Mouse (Mus musculus) forebrain, embryonic 16.5 days (tissue): Measurements from ENCODE around the gene Tpr. TPM values are rescaled to one million over a fixed set of nuclear protein-coding genes. Genes with fewer than 3 reads are reported as not detected.
A peak's percentile ranks its signal among the peaks of the same experiment; 100 is the strongest.

Source experiments
- ATAC-seq: fragments of 200-750 bp; cut with Nextera tagmentation; 2 replicates; pipeline ENCODE4 v1.8.0; 2017; ENCODE audit warnings: mild to moderate bottlenecking, moderate library complexity
- H3K27ac ChIP-seq: fragments of 300-500 bp; sonication (generic); 2 replicates; pipeline ENCODE4 v1.5.1; 2014; ENCODE audit warnings: low read length, control low read depth
- H3K27me3 ChIP-seq: fragments of 300-500 bp; sonication (generic); replicated peaks from 2 replicates; pipeline ENCODE4 v1.6.1; 2014; ENCODE audit warnings: low read length; ENCODE audit not compliant: control insufficient read depth, insufficient read depth
- H3K36me3 ChIP-seq: fragments of 300-500 bp; sonication (generic); 2 replicates; pipeline ENCODE4 v1.6.1; 2014; ENCODE audit not compliant: control insufficient read depth, insufficient read depth
- H3K4me1 ChIP-seq: fragments of 300-500 bp; sonication (generic); replicated peaks from 2 replicates; pipeline ENCODE4 v1.6.1; 2014; ENCODE audit warnings: low read length; ENCODE audit not compliant: control insufficient read depth, insufficient read depth
- H3K4me2 ChIP-seq: fragments of 300-500 bp; sonication (generic); 2 replicates; pipeline ENCODE4 v1.6.1; 2014; ENCODE audit warnings: mild to moderate bottlenecking, low read length, control low read depth
- H3K4me3 ChIP-seq: fragments of 300-500 bp; sonication (generic); replicated peaks from 2 replicates; pipeline ENCODE4 v1.5.1; 2014; ENCODE audit warnings: mild to moderate bottlenecking, low read length, control low read depth
- H3K9ac ChIP-seq: fragments of 300-500 bp; sonication (generic); replicated peaks from 2 replicates; pipeline ENCODE4 v1.6.1; 2014; ENCODE audit warnings: low read depth, low read length, control low read depth
- H3K9me3 ChIP-seq: fragments of 300-500 bp; sonication (generic); 2 replicates; pipeline ENCODE4 v1.6.1; 2016; ENCODE audit warnings: low read length; ENCODE audit not compliant: control insufficient read depth
- WGBS: fragments of 180-500 bp; shearing (Covaris S2); extraction: QIAGEN DNeasy Blood & Tissue Kit; methylation state at CpG from one replicate; pipeline ENCODE4 v1.1.7; 2014; 5-methylcytosine and 5-hydroxymethylcytosine counted together
- polyA plus RNA-seq: library from polyadenylated mRNA; unstranded; fragments of >200 nt; fragmentation: Nextera tagmentation; extraction: Ambion mirVana; gene quantifications from 2 replicates; pipeline ENCODE4 v1.2.1, GENCODE M21; 2015

Tpr gene
- polyA plus RNA-seq, 1 experiment from 2014 or later, result 134 TPM

GRCm38 (mm10) chr1:150480674-150481073 lies 88.0 kb downstream of the Tpr start:
- H3K4me1 ChIP-seq, result peaks cover 2% of the 10 kb centered on the region; the same call in 1 of the 2 replicates
- H3K9me3 ChIP-seq, result no peaks in the 10 kb centered on the region
- no peak overlapping the region for H3K27ac ChIP-seq
- H3K9ac ChIP-seq, result no peak overlapping the region
- no peaks in the 10 kb centered on the region for H3K27me3 ChIP-seq
- no peaks in the 10 kb centered on the region for H3K36me3 ChIP-seq
- H3K4me2 ChIP-seq, result no peak overlapping the region
- WGBS, result 76% methylated on average over 5 of the region's 5 CpGs
- no peak overlapping the region for H3K4me3 ChIP-seq
- no peak for ATAC-seq

- no peak overlapping the region for H3K27ac ChIP-seq
- no peak overlapping the region for H3K9ac ChIP-seq
- no peaks in the 10 kb centered on the region for H3K9me3 ChIP-seq
- 0 out of 2 replicates have a peak, but pooled peaks have one; percentile 54 for ATAC-seq
- H3K4me3 ChIP-seq, result no peak overlapping the region
- H3K27me3 ChIP-seq, result no peaks in the 10 kb centered on the region
- 83% methylated on average over 2 of the region's 2 CpGs for WGBS
- H3K4me2 ChIP-seq, result no peak overlapping the region
- H3K36me3 ChIP-seq, result no peaks in the 10 kb centered on the region
- no peaks in the 10 kb centered on the region; the same call in 1 of the 2 replicates for H3K4me1 ChIP-seq
Measured at GRCm38 (mm10) chr1:150489148-150489547, 96.5 kb downstream of the Tpr start.

- Histone ChIP-seq H3K27ac (no peak overlapping the region), H3K27me3 (no peaks in the 10 kb centered on the region), H3K4me1 (no peaks in the 10 kb centered on the region), H3K9me3 (peaks cover 9% of the 10 kb centered on the region; the same call in 1 of the 2 replicates), H3K36me3 (no peaks in the 10 kb centered on the region), H3K4me2 (no peak overlapping the region), H3K9ac (no peak overlapping the region), H3K4me3 (no peak overlapping the region)
- ATAC-seq, result no peak
- WGBS, result 85% methylated on average over 6 of the region's 6 CpGs
Measured at GRCm38 (mm10) chr1:150496626-150497302, 104.1 kb downstream of the Tpr start.

- H3K4me3 ChIP-seq, result no peak overlapping the region
- no peaks in the 10 kb centered on the region for H3K4me1 ChIP-seq
- no peaks in the 10 kb centered on the region for H3K27me3 ChIP-seq
- no peak overlapping the region for H3K4me2 ChIP-seq
- peaks cover 9% of the 10 kb centered on the region; the same call in 1 of the 2 replicates for H3K9me3 ChIP-seq
- no peaks in the 10 kb centered on the region for H3K36me3 ChIP-seq
- whole genome bisulfite sequencing, result 71% methylated on average over 2 of the region's 2 CpGs
- ATAC-seq, result no peak
- H3K9ac ChIP-seq, result no peak overlapping the region
- no peak overlapping the region for H3K27ac ChIP-seq
Measured at GRCm38 (mm10) chr1:150497690-150498089, 105.1 kb downstream of the Tpr start.

- 86% methylated on average over 2 of the region's 2 CpGs for WGBS
- ATAC-seq, result no peak
- H3K4me1 ChIP-seq, result no peaks in the 10 kb centered on the region
- H3K4me3 ChIP-seq, result no peak overlapping the region
- H3K9ac ChIP-seq, result no peak overlapping the region
- peaks cover 9% of the 10 kb centered on the region; the same call in 1 of the 2 replicates for H3K9me3 ChIP-seq
- no peaks in the 10 kb centered on the region for H3K27me3 ChIP-seq
- no peak overlapping the region for H3K27ac ChIP-seq
- no peaks in the 10 kb centered on the region for H3K36me3 ChIP-seq
- no peak overlapping the region for H3K4me2 ChIP-seq
Measured at GRCm38 (mm10) chr1:150498177-150498576, 105.5 kb downstream of the Tpr start.

Other genes starting within 250 kb of the Tpr start
- gene Pdc, start 73.4 kb upstream of the Tpr start, polyA plus RNA-seq, result not detected in 2 replicates
- gene Odr4, start 242 bp downstream of the Tpr start, polyA plus RNA-seq, result 46.3 and 48.1 TPM in 2 replicates
- gene Prg4, start 73.3 kb downstream of the Tpr start, polyA plus RNA-seq, result 0.53 and 0.68 TPM in 2 replicates